Mouse (Mus musculus): ENCODE measurements around the gene Ndufaf5. TPM values are rescaled to one million over a fixed set of nuclear protein-coding genes. Genes with fewer than 3 reads are reported as not detected.

The Ndufaf5 gene
- polyA plus RNA-seq (2017; shearing (Covaris generic)) = 10 to 100 TPM; 16.9 to 17.9 TPM

GRCm38 (mm10) chr2:140170127-140170802 lies at the start of gene Ndufaf5, which contains the start of gene Esf1:
Ndufaf5 (plus strand) TSS chr2:140170649.
Esf1 (minus strand) TSS chr2:140170564.

GRCm38 (mm10) chr2:140151743-140152142 lies 18.7 kb upstream of the Ndufaf5 start, which contains the start of gene Gm17374:
Gm17374 (plus strand) TSS chr2:140152043.

Other genes with a start within 250 kb of the Ndufaf5 start
- gene Tasp1, start 103.8 kb upstream of the Ndufaf5 start, polyA plus RNA-seq (2017; shearing (Covaris generic)) = 100 to 1,000 TPM in 1 of 2 experiments, 10 to 100 TPM in 1; 84.0 to 103 TPM
- not detected for gene Gm17374, start 18.6 kb upstream of the Ndufaf5 start, polyA plus RNA-seq (2017; shearing (Covaris generic))
- gene Esf1, start 85 bp upstream of the Ndufaf5 start, polyA plus RNA-seq (2017; shearing (Covaris generic)) = 10 to 100 TPM; 16.0 to 24.6 TPM
- under 1 TPM in 1 of 2 experiments, not detected in 1; 0.26 TPM for gene Sel1l2, start 219.1 kb downstream of the Ndufaf5 start, polyA plus RNA-seq (2017; shearing (Covaris generic))
- 1 to 10 TPM in 1 of 2 experiments, not detected in 1; 1.3 TPM for gene Macrod2, start 224.7 kb downstream of the Ndufaf5 start, polyA plus RNA-seq (2017; shearing (Covaris generic))

Measured in activated CD4-positive, CD25-positive, alpha-beta regulatory T cell (primary cell).